Mouse (Mus musculus): Measurements from ENCODE around the gene Ddx42. TPM values are rescaled to one million over a fixed set of nuclear protein-coding genes. Genes with fewer than 3 reads are reported as not detected.

The Ddx42 gene
- total RNA-seq, 4 experiments from 2014 or later, result 24.7 to 30.7 (median 27.3) TPM

Other genes with a start within 250 kb of the Ddx42 start
- gene Ace, start 249.0 kb upstream of the Ddx42 start, total RNA-seq (2022), result 10 to 100 TPM; 13.9 to 25.6 (median 19.4) TPM
- gene Ace3, start 222.3 kb upstream of the Ddx42 start, total RNA-seq (2022), result not detected
- not detected for gene Kcnh6, start 208.8 kb upstream of the Ddx42 start, total RNA-seq (2022)
- gene Dcaf7, start 180.1 kb upstream of the Ddx42 start, total RNA-seq (2022), result 10 to 100 TPM; 35.1 to 41.9 (median 38.4) TPM
- 10 to 100 TPM; 56.4 to 73.0 (median 65.0) TPM for gene Taco1, start 150.9 kb upstream of the Ddx42 start, total RNA-seq (2022)
- 10 to 100 TPM; 34.7 to 38.5 (median 36.1) TPM for gene Map3k3, start 132.3 kb upstream of the Ddx42 start, total RNA-seq (2022)
- not detected for gene Gm10840, start 56.1 kb upstream of the Ddx42 start, total RNA-seq (2022)
- 1 to 10 TPM; 1.7 to 3.9 (median 3.4) TPM for gene Limd2, start 56.1 kb upstream of the Ddx42 start, total RNA-seq (2022)
- 1 to 10 TPM; 4.8 to 8.5 (median 7.6) TPM for gene Strada, start 14.8 kb upstream of the Ddx42 start, total RNA-seq (2022)
- gene Ccdc47, start 582 bp upstream of the Ddx42 start, total RNA-seq (2022), result 10 to 100 TPM; 71.6 to 93.0 (median 85.9) TPM
- 10 to 100 TPM; 19.3 to 23.1 (median 21.2) TPM for gene Ftsj3, start 39.2 kb downstream of the Ddx42 start, total RNA-seq (2022)
- 100 to 1,000 TPM in 3 of 4 experiments, 10 to 100 TPM in 1; 99.8 to 112 (median 103) TPM for gene Psmc5, start 39.2 kb downstream of the Ddx42 start, total RNA-seq (2022)
- gene Smarcd2, start 56.0 kb downstream of the Ddx42 start, total RNA-seq (2022), result 10 to 100 TPM; 14.3 to 16.7 (median 15.5) TPM
- under 1 TPM in 1 of 4 experiments, not detected in 3; 0.08 TPM for gene Tcam1, start 59.7 kb downstream of the Ddx42 start, total RNA-seq (2022)
- gene Gh, start 84.9 kb downstream of the Ddx42 start, total RNA-seq (2022), result not detected
- 1 to 10 TPM in 2 of 4 experiments, under 1 TPM in 2; 0.52 to 2.3 (median 1.0) TPM for gene Cd79b, start 97.8 kb downstream of the Ddx42 start, total RNA-seq (2022)
- gene Scn4a, start 136.4 kb downstream of the Ddx42 start, total RNA-seq (2022), result 10 to 100 TPM; 23.9 to 46.8 (median 31.4) TPM
- 1 to 10 TPM in 3 of 4 experiments, under 1 TPM in 1; 0.75 to 1.8 (median 1.5) TPM for gene Prr29, start 148.5 kb downstream of the Ddx42 start, total RNA-seq (2022)
- 10 to 100 TPM; 15.6 to 28.2 (median 21.5) TPM for gene Icam2, start 171.1 kb downstream of the Ddx42 start, total RNA-seq (2022)

Measured in heart, adult 8-10 months (tissue).